Mouse (Mus musculus): ENCODE results near the gene 1700019N19Rik. TPM values are rescaled to one million over a fixed set of nuclear protein-coding genes. Genes with fewer than 3 reads are reported as not detected.

1700019N19Rik gene
- total RNA-seq, 1 experiment from 2014 or later: not detected

- DNase-seq: peak; percentile 73
Observed at GRCm38 (mm10) chr19:58806364-58806763, 12.1 kb upstream of the 1700019N19Rik start.

- no peak for DNase-seq
Observed at GRCm38 (mm10) chr19:58805191-58805779, 11.0 kb upstream of the 1700019N19Rik start.

GRCm38 (mm10) chr19:58795114-58795669 is 931 bp upstream of the 1700019N19Rik start:
- no peak for DNase-seq

DNA sequence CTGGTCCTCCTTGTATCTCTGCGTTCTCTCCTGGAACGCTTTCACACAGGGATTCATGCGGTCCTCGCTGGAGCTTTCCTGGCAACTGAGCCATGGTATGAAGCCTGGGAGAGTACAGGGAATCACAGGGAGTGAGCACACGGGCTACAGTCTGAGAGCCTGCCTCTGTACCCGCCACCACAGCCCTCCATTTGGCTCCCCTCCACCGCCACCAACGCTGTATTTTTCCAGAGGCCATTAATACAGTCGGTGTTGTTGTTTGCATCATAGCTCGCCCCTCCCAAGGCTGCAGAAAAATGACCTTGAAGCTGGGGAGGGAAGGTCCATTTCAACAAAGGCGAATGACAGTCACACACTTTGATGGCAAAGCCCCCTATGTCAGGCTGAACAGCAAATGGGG is 5.1 kb downstream of the 1700019N19Rik start:
- peak; percentile 36 for DNase-seq

DNA sequence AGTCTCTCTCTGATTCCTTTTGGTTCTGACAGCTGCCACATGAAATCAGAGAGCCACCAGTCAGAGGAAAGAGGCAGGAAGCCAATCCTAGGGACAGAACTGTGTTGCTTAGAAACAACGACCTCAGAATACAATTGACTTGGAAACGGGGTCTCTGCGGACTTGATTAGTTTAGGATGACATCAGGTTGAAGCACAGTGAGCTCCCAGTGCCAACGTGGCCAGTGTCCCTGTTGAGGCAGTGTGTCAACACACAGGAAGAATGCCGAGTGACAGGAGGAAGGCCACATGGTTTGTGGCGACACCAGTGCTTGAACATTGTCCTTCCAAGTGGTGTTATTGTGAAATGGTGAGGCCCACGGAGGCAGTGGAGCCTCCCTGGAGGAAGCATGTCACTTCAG is 10.3 kb downstream of the 1700019N19Rik start:
- DNase-seq: no peak

DNA sequence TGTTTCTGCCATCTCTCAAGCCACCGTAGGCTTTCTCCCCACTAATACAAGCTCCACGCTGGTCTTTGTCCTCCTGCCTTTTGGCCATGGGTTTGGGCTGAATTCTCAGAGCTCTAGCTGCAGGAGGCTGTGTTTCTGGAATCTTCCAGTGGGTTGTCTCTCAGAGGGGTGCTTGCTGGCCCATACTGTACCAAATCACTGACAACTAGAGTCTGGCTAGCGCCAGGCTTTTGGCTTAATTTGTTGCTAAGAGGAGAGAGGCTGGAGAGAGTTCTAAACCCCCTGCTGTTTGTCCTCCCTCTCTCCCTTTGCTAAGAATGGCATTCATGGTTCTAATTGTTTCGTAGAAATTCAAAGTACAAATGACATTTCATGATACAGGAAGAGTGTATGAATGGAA is 12.7 kb downstream of the 1700019N19Rik start:
- no peak for DNase-seq

DNA sequence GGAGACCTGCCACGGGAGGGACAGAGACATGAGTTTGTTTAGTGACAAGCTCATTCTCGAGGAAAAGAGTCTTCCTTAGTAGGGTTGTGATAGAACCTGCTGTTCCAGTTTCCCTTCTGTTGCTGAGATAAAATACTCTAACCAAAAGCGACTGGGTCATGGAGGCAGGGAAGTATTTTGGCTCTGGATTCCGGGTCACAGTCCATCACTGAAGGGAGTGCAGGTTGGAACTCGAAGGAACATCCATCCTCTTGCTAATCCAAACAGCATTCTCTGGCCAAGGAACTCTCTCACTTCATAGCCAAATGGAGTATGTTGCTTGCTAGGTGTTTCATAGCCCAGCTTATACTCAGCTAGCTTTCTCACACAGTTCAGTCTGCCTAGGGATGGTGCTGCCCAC is 17.8 kb downstream of the 1700019N19Rik start:
- no peak for DNase-seq

GRCm38 (mm10) chr19:58767329-58767728 is 26.9 kb downstream of the 1700019N19Rik start:
- no peak for DNase-seq

DNA sequence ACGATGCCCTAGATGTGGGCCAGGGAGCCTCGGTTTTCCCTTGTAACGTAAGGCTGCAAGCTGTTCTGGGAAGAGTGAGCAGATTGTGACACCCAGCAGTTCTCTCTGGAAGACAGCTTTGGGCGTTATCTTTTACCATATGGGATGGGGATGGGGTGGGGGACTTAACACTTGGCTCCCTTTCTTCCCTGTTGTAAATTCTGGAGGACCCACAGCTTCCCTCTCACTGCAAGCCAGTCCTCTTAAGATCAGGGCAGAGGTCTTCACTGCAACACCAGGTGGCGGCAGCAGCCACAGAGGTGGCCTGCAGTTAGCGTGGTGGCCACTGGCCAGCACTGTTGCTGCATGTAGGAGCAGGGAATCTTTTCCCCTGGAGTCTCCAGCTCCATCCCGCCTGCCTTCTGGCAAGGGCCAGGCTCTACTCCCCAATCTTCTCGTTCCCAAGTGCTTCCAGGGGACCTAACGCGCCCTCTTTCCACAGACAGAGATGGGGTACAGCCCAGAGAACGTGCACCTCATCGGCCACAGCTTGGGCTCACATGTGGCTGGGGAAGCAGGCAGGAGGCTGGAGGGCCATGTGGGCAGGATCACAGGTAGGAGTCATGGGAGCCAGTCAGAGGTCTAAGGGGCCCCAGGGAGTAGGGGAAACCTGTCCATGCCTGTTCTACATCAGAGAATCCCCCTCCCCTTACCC is 31.3 kb downstream of the 1700019N19Rik start:
- peak; percentile 67 for DNase-seq

DNA sequence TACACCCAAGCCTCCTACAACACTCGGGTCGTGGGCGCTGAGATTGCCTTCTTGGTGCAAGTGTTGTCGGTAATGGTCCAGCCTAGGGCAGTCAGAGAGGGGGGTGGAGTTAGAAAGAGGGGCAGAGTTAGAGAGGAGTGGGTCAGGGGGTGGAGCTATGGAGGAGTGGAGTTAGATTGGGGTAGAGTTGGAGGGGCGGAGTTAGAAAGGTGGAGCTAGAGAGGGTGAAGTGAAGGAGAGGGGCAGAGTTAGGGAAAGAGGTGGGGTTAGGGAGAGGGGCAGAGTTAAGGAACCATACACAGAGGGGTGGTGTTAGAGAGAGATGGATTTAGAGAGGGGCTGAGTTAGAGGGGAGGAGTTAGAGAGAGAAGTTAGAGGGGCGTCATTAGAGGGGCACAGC is 31.9 kb downstream of the 1700019N19Rik start:
- no peak for DNase-seq

GRCm38 (mm10) chr19:58759423-58759822 is 34.8 kb downstream of the 1700019N19Rik start, which contains the start of gene Pnliprp2:
Gene Pnliprp2 (plus strand): TSS chr19:58759719.
- no peak for DNase-seq

DNA sequence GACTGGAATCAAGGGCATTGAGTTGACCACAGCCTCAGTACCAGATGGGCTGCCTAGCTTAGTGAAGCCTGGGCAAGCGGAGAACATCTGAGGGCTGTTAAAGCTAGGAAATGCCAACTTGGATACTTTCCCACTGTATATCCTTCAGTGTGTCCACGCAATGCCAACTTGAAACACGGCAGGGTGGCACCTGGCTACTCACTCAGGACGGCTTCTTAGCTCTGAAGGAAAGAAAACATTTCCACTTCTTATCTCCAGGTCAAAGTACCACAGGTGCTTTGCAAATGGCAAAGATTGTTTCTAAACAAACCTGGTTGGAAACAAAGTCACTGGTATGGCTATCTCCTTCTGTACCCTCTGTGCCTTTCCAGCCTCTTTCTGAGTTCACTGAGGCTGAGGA is 35.4 kb downstream of the 1700019N19Rik start:
- no peak for DNase-seq

GRCm38 (mm10) chr19:58751504-58751903 is 42.8 kb downstream of the 1700019N19Rik start:
- no peak for DNase-seq

- DNase-seq: no peak
Observed at GRCm38 (mm10) chr19:58750822-58751221, 43.4 kb downstream of the 1700019N19Rik start.

GRCm38 (mm10) chr19:58747498-58748000 is 46.7 kb downstream of the 1700019N19Rik start:
- DNase-seq: no peak

- no peak for DNase-seq
Observed at GRCm38 (mm10) chr19:58743736-58744135, 50.5 kb downstream of the 1700019N19Rik start.

DNA sequence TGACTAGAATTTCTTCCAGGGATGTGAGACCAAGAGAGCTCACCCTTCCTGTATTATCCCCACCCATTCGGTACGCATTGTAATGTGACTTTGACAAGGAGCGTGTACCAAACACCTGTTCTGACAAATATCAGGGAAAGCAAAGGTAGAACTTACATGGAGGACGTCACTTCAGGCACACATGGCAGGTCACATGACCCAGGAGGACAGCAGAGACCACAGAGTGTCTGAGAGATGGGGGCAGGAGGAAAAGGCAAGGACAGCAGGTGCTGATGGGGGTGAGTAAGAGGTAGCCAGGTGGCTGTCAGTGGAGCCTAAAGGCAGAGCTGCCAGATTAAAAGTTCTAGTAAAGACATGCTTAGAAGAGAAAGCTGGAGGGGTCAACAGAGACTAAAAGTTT is 51.5 kb downstream of the 1700019N19Rik start:
- DNase-seq: no peak

GRCm38 (mm10) chr19:58741036-58741435 is 53.2 kb downstream of the 1700019N19Rik start:
- no peak for DNase-seq

DNA sequence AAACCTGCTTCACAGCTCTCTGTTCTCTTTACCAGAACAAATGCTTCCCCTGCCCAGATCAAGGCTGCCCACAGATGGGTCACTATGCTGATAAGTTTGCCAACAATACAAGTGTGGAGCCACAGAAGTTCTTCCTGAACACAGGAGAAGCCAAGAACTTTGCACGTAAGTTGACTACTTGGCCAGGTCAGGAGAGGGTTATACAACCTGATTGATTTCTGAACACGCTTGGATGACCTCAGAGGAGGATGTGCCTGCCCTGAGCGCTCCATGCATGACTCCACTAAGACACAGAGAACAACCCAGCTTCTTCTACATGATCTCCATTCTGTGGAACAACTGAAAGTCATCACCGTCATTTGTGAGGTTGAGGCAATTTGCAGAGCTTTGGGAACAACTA is 56.1 kb downstream of the 1700019N19Rik start:
- DNase-seq: no peak
